Mouse (Mus musculus): ENCODE measurements around the gene Trip4.

Trip4 gene

DNA sequence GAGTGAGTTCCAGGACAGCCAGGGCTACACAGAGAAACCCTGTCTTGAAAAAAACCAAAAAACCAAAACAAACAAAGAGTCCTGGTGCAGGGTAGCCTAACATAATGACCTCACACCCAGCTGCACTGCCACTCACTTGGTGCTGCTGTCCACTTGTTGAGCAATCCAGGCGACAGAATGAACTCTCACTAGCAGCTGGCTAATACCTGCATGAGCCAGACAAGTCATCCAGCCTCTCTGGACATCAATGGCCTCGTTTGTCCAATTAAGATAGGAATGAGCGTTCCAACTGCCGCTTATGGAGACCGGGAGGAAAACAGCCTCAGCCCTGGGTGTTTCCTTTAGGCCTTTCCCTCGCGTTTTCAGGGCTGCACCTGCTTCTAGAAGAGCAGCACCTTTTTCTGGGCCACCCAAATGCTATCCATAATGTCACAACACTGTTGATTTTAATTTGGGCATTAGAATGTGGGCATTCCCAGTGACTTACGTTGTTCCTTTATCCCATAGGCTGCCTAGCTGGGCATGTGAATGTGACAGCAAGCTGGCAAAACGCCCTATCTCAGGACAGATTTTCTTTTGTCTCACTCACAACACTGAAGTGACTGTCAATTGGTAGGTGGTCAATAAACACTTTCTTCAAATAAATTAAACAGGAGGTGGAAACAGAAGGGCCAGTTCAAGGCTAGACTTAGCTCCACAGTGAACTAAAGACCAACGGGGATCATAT is 73.8 kb downstream of the Trip4 start:
- DNase-seq (ENCODE audit: low spot score in 2 of 2) = no peak

DNA sequence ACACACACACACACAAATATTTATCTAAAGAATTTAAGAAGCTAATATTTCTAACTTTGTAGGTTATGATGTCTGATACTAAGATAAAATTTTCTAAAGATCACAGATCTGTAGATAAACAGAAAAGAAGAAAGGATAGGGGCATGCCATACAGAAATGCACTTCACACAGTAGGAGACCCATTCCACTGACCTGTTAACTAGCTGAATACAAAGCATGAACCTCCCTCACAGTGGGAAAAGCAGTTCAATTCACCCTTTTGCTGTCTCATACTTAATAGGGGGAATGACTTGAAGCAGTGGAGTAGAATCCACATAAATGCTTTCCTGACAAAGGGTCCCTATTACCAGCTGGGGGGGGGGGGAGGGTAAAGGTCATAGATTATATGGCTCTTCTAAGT is 75.0 kb downstream of the Trip4 start:
- DNase-seq (ENCODE audit: low spot score in 2 of 2) = no peak

DNA sequence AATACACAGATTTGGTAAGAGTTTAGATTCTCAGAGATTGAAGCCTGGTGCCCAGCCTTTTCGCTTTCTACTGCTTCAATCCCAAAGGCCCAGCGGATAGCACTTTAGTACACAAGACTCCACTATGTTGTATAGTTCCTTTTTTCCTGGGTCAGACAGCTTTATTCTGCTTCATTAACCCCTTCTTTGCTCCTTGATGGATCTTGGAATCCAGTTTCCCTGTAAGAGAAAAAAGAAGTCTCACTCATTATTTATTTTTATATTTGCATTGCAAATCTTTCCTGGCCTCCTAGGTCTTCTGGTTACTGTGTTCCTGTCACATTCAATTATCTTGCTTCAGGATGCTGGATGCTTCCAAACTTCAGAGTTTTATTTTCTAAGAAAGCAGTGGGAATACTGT is 75.4 kb downstream of the Trip4 start:
- no peak for DNase-seq (ENCODE audit: low spot score in 2 of 2)

DNA sequence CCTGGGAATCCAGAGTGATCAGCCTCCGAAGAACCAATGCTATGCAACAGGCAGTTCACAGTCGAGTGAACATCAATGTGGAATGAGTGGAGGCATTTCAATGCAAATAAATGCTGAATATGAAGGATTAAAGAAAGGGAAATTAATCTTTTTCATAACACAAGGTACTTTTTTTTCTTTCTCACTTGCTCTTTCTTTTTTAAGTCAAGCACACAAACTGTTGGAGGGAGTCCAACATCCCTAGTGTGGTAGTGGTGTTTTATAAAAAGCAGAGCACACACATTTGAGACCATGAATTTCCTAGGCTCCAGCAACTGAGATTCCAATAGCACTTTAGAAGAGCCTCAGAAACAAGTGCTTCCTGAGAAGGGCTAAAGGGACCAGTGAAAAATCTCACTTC is 76.6 kb downstream of the Trip4 start:
- DNase-seq (ENCODE audit: low spot score in 2 of 2) = no peak

DNA sequence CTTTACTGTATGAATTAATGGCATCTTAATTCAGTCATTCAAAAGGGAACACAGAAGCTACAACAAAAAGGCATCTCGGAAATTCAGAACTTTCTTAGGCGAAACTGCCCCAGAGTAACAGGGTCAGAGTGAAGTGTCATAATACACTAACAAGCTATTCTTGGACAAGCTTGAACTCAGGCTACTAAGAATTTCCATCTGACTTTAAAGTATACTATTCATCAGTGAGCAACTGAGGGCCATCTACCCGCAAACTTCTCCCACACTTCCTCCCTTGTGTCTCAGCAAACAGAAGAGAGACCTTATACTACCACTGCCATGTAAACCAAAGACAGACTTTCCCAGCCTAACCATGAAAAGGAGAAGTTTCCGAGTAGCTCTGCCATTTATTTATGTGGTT is 77.4 kb downstream of the Trip4 start:
- DNase-seq (ENCODE audit: low spot score in 2 of 2) = no peak

DNA sequence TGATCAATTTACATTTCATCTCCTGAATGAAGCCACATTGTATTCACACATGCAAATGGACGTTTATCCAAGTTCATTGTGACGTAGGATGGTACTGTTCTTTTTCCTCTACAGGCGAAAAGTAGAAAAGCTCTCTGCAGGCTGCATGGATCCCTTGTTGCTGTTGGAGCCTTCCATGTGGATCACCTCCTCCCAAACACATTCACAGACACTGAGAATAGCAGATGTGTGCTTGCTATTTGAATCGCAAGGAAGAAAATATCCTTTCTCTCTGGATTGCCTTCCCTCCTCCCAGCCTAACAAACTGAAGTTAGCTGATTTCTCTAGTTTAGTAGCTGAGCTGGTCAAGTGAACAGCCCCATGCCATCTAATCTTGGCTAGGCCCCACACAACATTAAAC is 78.3 kb downstream of the Trip4 start:
- peak in 1 of 2 experiments; percentile 59 for DNase-seq (ENCODE audit: low spot score in 2 of 2)

DNA sequence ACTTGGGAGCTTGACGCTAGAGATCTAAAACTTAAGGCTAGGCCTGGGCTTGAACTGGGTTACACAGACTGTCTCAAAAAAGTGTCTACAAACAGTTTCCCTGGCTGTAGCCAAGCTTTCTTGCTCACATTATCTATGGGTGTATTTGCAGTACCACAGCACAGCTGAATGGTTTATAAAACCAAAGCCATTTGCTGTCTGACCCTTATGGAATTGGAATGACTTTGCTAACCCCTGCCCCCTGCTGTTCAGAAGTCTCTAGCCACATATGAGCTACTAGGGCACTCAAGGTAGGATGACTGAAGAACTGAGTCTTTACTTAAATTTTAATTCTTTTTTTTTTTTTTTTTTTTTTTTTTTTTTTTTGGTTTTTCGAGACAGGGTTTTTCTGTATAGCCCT is 79.2 kb downstream of the Trip4 start:
- DNase-seq (ENCODE audit: low spot score in 2 of 2) = no peak

DNA sequence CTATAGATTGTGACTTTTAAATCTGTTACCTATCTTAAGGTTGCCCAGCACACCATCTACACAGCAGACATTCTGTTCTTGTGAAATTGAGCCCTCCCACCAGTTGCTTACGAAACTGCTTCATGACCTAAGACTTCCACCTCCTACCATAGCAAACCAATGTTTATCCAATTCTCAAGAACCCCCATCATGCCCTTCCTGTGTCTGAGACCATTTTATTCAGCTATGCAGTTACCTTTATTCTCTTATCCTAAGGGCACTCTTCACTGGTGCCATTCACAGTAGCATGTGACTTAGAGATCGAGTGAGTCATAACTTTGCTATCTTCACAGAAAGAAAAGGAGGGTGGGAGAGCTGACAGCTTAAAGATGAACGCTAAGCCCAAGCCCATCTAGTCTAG is 80.1 kb downstream of the Trip4 start:
- DNase-seq (ENCODE audit: low spot score in 2 of 2) = no peak

DNA sequence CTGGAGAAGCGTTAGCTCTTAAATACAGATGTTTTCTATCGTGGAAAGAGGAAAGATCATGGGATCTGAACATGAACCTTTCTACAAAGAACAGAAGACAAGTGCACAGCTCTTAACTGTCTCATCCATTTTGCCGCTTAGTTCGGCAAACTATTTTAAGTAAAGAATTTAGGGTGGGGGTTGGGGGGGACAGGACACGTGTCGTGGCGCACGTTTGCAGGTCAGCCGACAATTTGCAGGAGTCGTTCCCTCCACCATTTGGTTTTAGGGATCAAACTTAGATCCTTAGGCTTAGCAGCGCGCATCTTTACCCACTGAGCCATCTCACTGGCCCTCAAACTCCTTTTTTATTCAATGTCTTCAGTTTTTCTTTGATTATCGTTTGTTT is 80.6 kb downstream of the Trip4 start:
- no peak for DNase-seq (ENCODE audit: low spot score in 2 of 2)

DNA sequence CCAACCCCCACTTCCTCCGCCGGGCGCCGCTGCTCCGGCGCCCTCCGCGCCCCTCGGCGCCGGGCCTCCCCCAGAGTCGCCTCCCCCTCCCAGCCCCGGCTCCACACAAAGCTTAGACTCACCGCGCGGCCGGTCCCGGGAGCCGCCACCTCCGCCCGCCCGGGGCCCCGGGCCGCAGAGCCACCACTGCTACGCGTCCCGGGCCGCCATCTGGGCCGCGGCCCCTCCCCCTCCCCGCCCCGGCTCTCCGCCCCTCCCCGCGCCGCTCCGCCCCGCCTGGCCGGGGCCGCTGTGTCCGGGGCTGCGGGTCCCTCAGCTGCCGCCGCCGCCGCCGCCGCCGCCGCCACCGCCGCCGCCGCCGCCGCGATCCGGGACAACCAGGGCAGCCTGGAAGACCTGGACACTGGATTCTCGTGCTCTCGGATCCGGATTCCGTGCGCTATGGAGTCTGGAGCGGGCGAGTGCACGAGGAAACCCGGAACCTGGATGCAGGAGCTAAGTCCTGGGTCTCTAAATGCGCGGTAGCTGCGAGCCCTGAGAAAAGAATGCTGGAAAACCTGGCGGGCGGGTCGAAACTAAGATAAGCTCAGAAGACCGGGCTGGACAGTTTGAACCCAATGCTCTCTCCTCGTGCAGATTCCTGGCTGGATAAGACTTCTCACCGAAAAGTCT is 81.1 kb downstream of the Trip4 start, which contains the start of gene Zfp609:
Gene Zfp609 (minus strand): TSS at position 221 of the 672 bp plus-strand sequence.
- DNase-seq (ENCODE audit: low spot score in 2 of 2) = peak; percentile 96 to 97

DNA sequence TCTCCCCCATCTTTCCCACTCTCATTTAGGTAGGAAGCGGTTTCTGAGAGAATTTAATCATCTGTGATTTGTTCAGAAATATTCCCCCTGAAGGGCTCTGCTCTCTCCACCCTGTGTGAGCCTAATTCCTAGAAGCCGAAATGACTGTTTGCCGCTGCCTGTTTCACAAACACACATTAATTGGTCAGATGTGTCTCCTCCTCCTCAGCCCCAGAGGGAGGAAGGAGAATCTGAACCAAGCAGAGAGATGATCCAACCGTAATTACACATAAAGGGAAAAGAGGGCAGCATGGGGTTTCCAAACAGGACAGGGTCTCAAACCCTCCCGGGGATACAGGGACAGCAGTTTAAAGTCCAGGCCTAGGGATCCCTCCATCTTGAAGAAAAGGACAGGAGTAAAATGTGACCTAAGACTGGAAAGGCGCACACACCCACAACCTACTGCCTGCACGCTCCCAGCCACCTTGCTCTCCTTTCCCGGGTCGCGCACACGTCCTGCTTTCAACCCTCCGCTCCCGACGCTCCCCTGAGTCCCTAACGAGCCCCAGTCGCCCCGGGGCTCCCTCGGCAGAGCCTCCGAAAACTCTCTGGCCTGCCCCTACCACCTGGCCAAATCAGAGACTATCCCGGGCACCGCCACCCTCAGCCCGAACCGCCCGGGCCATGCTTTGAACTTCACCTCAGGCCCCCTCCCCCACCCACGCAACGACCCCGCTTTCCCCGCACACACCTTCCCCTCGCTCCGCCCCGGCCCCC is 81.8 kb downstream of the Trip4 start:
- DNase-seq (ENCODE audit: low spot score in 2 of 2) = peak; percentile 49 to 62

DNA sequence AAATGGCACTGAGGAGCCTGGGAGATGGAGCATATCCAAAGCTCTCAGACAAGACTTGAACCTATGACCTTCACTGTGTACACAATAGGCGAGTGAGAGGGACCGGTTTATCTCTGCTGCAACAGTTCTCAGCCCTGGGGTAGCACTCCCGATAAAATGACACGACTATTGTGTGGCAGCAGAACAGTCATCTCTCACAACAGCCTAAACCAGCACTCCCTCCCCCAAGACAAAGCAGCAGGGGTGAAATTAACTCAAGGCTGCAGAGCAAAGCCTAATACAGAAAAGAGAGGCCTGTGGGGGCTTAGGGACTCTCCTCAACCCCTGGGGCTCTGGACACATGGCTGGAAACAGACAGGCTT is 82.4 kb downstream of the Trip4 start:
- DNase-seq (ENCODE audit: low spot score in 2 of 2) = no peak

DNA sequence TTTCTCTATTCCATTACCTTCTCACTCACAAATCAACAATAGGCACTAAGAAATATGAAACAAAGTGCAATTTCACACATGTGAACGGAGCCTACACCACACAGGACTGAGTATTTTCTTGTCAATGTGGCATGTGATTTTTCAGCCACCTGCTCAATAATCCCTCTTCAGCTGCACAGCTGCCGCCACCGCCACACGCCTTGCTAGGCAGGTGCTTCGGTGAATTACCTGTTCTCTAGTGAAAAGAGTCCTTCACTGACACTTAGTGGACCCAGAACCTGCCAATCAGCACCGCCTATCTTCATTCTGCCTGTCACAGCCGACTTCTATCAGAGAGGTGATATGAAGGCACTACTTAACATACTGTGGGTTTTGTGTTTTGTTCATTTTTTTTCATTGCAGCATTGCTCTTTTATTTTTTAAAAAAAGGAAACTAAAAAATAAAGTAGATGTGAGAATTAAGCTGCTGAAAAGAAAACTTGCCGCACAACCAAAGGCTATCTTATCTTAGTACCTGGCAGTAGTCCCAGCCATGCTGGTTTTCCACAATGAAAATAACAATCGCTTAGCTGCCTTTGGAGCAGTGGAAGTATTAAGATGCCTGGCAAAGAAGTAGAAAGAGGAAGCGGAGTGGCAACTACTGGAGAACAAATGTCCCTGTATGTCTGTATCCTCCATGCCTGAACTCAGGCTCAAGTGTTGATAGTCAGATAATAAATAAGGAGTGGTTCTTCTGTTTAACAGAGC is 84.7 kb downstream of the Trip4 start:
- DNase-seq (ENCODE audit: low spot score in 2 of 2) = no peak

DNA sequence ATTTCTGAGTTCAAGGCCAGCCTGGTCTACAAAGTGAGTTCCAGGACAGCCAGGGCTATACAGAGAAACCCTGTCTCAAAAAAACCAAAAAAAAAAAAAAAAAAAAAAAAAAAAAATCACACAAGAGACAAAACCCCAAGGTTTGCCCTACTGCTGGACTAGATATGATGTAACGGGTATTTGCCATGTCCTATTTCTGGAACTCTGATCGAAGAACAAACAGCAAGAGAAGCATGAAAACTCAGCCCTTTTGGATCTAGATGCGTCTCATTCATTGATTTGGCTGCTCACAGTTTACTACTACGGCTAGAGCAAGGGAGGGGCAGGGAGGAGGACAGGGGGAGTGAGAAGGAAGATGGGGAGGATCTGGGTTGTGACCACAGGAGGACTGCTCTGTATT is 86.6 kb downstream of the Trip4 start:
- no peak for DNase-seq (ENCODE audit: low spot score in 2 of 2)

DNA sequence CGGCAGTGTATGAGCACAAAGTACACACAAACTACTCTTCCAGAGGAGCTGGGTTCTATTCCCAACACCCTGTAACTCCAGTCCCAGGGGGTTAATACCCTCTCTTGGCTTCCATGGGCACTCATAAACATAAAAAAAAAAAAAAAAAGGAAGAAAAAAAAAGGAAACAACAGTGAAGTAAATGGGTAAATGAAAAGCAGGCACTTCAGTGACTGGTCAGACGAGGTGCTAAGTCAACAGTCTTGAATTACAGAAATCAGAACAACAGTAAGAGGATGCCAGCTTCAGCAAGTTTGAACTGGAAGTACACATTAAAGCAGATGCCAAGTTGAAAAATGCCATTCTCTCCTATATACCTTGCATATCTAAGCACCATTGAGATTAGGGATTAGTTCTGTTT is 88.3 kb downstream of the Trip4 start:
- DNase-seq (ENCODE audit: low spot score in 2 of 2) = no peak

DNA sequence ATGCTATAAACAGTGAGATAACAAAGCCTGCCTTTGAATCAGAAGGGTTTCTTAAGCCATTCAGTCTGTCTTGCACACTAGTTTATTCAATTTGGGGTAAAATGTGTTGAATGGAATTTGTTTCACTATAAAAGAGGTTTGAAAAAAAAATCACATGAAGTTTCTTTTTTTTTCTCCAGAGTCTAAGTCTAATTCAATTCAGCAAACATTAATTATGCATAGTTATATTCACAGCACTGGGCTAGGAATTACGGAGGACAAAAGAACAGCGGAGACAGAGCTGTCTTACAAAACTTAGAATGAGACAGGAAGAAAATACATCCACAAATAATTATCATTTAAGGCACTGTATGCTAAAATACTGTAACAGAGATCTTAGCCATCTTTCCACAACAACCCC is 90.2 kb downstream of the Trip4 start:
- no peak for DNase-seq (ENCODE audit: low spot score in 2 of 2)

DNA sequence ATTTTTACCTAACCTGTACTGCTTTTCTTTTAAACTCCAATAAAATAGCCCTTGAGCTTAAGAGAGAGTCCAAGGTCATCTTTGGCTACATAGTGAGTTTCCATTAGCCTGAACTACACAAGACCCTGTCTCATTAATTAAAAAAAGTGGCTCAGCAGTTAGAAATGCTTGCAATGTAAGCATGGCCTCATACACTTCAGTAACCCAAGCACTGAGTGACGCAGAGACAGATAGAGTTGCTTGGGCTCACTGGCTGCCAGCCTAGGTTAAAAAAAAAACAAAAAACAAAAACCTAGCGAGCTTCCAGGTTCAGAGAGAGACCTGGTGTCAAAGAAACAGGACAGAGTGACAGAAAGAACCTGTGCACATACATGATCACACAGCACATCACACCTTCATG is 95.8 kb downstream of the Trip4 start:
- DNase-seq (ENCODE audit: low spot score in 2 of 2) = no peak

DNA sequence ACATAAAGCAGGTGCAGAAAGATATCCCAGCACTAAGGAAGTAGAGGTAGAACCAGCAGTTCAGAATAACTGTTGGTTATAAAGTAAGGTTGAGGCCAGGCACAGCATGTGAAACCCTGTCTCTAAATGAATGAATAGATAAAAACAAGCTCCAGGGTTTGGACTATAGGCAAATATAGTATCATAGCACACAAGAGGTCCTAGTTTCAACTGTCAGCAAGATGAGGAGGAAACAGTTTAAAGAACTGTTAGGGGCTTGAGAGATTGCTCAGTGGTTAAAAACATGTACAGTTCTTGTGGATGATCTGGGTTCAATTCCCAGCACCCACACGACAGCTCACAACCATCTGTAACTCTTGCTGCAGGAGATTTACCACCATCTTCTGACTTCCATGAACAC is 96.8 kb downstream of the Trip4 start:
- DNase-seq (ENCODE audit: low spot score in 2 of 2) = no peak

DNA sequence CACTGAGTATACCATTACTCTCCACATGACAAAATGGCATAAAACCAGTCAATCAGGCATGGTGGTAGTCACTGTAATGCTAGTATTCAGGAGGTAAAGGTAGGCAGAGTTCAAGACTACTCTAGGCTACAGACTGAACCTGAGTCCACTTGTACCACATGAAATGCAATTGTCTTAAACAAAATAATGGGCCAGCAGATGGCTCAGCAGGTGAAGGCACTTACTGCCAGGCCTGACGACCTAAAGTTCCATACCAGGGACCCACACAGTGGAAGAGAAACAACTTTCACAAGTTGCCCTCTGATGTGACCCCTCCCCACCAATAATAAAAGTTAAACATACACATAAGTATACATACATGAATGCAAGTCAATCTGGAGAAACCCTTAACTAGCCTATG is 100.8 kb downstream of the Trip4 start:
- no peak for DNase-seq (ENCODE audit: low spot score in 2 of 2)

DNA sequence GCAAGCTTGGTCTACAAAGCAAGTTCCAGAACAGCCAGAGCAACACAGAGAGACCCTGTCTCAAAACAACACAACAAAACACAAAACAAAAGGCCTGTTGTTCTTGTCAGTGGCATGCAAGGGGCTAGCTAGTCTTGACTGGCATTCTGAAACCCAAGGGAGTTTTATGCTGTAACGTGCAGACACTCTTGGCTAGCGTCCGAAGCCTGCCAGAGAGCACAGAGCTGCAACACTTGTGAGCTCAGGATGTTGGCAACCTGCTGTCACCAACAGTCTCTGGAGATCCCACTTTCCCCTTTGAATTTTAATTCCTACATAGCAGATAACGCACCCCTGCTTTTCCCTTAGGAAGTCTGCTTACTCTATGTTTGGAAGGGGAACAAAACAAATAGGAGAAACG is 101.3 kb downstream of the Trip4 start:
- DNase-seq (ENCODE audit: low spot score in 2 of 2) = peak in 1 of 2 experiments; percentile 41

DNA sequence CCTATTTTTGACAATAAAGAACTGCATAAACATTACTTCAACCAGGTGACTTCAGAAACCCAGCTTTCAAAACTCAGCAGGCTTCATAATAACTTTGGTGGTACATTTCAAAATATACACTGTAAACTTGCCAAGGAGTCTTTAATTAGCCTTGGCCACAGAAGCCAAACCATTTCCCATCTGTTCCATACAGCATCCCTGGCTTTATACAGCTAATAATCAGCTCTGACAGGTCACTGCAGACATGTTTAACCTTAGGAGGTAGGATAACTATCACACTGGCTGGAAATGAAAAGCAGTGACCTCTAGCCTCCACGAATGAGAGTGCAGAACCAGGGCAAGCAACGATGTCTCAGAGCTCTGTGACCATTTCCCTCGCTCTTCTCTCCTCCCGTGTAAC is 108.8 kb downstream of the Trip4 start:
- no peak for DNase-seq (ENCODE audit: low spot score in 2 of 2)

DNA sequence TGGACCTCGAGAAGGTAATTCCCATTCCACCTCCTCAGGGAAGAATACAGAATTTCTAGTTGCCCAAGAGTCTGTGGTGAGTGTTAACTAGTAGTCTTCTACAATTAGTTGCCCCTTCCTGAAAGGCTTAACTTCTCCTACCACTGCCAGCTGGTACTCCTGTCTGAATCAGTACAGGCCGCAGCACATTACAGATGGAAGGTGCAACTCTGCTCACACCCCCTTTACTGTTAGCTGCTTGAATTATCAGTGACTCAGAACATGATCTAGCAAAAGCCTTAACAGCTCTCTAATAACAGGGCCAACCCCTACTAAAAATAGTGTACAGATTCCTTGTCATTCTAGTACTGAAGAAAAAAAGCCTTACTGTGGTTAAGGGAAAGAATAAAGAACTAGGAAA is 112.9 kb downstream of the Trip4 start:
- no peak for DNase-seq (ENCODE audit: low spot score in 2 of 2)
